Mouse (Mus musculus) spleen, postnatal 36 days (tissue): ENCODE data around the gene Mrpl43.

Experiments used
- DNase-seq, 2 experiments: peaks; one replicate each; pipeline ENCODE4 v3.0.0; 2022; ENCODE audit warnings: low spot score in 2 of 2, mixed read lengths in 1 of 2

The Mrpl43 gene

DNA sequence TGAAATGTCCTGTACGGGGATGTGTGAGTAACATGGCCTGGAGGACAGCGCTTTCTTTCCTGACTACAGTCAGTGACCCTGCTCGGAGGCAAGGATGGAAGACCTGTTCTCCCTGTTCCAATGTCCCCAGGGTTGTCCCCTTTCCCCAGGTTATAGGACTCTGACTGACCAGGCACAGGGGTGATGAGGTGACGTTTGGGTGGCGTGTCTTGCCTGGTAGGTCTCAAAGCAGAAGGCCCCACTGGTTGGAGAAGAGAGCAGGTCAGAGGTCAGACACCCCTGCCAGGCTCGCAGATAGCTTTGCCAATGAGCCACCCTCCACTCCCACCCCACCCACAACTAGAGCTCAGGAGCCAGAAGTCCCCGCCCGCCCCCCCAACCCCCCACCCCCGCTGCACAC, 23.3 kb upstream of the Mrpl43 start:
- DNase-seq = no peak

DNA sequence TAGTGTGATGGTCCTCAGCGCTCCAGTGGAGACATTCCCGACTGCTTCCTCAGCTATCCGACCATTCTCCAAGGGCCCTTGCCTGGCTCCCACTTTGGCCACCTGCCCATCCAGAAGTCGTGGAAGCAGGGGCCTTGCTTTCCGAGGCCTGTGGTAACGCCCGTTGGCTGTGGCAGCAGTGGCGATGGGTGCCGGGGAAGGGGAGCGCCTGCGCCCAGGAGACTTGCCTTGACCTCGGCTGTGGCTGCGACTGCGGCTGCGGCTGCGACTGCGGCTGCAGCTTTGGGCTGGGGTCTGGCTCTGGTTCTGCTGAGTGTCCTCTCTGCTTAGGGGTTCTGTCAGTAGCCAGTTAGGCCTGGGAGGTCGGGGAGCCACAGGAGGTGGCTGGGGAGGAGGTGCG, 22.5 kb upstream of the Mrpl43 start:
- no peak for DNase-seq

DNA sequence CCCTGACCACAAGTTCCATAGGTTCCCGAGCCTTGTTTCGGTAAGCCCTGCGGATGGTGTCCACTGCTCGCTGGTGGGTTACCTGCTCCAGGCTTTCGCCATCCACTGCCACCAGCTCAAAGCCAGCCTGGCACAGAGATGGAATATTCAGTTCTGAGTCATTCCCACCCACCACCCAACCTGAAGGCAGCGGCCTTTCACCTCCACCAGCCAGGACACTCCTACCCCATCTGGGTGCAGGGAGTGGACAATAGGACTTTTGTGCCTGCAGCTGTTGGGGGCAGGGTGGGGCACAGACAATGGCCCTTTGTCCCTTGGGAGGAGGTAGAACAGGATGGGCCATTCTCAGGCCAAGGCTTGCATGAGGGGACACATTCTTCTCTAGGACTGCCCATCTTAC, 21.6 kb upstream of the Mrpl43 start:
- DNase-seq = no peak

DNA sequence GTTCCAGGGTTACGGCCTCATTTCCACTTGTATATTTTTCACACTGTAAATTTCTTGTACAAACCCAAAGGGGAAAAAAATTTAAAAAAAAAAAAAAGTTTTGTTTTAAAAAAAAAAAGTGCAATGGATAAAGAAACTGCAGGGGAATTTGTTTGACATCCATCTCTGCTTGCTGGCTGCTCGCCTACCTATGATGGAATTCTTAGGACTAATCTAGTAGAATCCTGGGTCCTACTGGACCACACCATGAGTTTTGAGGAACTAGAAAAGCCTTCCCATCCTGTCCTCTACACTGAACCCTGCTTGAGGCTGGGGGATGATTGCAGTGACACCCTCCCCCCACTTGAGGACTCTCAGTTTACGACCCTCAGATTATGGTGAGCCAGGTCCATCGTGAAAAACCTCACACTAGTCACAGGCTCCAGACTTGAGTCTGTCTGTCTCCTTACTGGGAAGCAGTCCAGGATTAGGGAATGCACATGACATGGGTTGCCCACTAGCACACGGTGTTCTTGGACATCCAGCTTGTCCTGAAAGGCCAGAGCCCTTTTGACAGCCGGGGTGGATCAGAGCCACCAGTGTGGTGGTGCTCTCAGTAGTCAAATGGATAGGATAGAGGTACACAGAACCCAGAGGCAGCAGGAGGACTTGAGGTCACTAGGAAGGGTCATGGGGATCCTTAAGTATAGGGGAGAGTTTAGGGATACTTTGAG, 20.9 kb upstream of the Mrpl43 start:
- DNase-seq = no peak

DNA sequence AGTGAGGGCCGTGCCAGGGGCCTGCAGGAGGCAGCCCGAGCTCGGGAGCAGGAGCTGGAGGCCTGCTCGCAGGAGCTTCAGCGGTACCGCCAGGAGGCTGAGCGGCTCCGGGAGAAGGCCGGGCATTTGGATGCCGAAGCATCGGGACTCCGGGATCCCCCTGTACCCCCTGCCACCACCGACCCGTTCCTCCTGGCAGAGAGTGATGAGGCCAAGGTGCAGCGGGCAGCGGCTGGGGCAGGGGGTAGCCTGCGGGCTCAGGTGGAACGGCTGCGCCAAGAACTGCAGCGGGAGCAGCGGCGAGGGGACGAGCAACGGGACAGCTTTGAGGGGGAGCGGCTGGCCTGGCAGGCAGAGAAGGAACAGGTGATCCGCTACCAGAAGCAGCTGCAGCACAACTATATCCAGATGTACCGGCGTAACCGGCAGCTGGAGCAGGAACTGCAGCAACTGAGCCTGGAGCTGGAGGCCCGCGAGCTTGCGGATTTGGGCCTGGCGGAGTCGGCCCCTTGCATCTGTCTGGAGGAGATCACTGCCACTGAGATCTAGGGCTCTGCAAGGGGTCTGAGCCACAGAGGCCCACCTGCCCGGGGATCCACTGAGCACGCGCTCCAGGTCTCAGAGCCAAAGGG, 19.8 kb upstream of the Mrpl43 start:
- no peak for DNase-seq

DNA sequence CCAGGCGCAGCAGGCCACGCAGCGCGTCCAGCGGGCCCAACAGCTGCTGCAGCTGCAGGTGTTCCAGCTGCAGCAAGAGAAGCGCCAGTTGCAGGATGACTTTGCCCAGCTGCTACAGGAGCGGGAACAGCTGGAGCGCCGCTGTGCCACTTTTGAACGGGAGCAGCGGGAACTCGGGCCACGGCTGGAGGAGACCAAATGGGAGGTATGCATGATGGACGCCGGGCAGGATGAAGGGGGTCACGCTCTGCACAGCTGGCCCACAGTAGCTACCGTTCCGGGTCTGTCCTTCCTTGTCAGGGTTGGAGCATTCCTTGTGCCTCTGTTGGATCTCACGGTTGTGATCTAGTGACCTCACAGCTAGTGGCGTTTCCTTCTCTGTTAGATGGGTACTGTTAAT, 18.5 kb upstream of the Mrpl43 start:
- DNase-seq = no peak

DNA sequence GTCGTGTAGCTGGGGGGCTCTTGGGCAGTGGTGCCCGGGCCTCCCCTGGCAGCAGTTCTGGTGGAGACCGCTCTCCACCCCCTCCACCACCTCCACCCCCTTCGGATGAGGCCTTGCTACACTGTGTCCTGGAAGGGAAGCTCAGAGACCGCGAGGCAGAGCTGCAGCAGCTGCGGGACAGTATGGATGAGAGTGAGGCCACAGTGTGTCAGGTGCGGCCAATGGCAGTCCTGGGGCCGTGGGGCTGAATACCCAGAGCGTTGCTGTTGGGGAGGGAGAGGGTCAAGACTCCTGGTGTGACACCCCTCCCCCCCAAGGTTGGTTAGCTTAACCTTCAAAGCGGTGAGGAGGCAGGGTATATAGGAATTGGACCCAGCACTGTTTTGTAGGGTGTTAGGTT, 17.8 kb upstream of the Mrpl43 start:
- no peak for DNase-seq

DNA sequence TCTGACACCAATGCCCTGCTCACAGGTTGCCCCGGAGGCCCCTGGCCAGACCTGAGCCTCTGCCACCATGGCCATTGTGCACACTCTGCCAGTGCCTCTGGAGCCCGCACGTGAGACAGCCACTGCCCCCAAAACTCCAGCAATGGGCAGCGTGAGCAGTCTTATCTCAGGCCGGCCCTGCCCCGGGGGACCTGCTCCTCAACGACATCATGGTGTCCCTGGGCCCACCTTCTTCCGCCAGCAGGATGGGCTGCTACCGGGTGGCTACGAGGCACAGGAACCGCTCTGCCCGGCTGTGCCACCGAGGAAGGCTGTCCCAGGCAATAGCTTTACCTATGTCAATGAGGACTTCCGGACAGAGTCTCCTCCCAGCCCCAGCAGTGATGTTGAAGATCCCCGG, 15.1 kb upstream of the Mrpl43 start:
- DNase-seq = no peak

DNA sequence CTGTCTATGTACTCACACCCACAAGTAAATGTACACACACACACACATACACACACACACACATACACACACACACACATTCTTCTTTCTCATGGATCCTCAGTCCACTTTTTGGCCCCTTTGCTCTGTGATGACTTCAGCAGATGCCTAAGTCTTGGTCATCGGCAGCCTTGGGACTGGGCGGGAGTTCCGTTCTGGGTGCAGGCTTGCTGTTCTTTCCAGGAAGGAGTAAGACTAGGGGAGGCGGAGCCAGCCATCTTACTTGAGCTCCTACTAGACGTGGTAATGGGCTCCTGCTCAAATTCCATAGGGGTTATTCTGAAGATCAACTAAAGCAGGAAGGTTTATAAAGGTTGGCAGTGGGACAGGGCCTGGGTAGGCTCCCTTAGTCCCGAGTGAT, 14.1 kb upstream of the Mrpl43 start:
- DNase-seq = no peak

DNA sequence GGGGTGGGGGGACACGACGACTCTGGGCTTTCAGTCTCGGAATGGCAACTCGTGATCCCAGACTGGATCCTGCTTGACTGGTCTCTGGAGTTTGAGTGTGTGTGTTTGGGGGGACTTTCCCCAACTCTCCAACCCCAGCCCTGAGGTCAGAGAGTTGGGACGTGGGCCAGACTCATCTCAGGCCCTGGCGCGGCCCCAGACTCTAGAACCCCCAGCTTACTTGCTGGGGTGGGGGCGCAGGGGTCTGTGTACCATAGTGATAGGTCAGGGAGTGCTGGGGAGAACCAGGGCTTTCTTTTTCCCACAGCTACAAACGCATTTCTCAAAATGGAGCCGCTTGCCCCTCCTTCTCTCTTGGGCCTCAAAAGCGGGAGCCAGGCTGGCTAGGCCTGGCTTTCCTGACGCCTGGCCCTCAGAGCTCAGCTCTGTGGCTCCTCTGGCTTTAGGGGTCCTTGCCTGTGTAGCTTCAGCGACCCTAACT, 12.1 kb upstream of the Mrpl43 start:
- DNase-seq = no peak

DNA sequence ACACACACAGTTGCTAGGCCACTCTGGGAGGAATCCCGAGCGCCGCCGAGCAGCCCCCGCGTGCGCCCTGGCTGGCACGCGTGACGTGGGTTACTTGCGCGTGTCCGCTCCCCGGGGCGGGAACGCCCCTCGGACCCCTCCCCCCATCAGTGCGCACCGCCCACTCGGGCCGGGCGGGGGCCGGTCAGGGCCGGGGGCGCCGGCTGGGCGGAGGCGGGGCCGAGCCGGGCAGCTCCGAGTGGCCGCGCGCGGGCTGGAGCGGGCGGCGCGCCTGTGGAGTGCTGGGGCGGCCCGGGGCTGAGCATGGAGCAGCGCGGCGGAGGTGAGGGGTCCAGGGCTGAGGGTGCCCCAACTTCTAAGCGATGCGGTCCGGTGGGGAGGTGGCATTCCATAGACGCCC, 11.7 kb upstream of the Mrpl43 start:
- DNase-seq = peak; percentile 36 to 40

DNA sequence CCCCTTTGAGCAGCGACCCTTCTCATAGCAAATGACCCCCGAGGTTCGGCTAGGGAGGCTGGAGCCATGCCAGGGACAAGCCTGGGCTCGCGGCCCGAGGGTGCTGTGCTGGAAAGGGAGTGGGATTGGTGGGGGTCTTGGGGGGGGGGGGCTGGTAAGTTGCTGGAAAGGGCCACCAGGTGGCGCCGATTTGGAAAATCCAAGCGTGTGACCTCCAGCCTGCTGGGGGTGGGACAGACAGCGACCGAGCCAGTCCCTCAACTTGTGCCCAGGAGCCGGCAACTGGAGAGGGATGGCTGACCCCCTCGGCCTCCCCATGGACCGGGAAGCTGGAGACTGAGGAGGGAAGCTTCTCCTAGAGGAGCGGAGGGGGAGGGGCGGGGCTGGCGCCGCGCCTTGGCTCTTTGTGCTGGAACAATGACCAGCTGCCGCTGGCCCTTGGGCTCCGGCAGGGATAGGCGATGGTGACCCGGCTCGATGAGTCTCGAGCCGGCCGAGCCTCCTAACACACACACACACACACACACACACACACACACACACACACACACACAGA, 11.1 kb upstream of the Mrpl43 start:
- peak in 1 of 2 experiments; percentile 22 for DNase-seq

DNA sequence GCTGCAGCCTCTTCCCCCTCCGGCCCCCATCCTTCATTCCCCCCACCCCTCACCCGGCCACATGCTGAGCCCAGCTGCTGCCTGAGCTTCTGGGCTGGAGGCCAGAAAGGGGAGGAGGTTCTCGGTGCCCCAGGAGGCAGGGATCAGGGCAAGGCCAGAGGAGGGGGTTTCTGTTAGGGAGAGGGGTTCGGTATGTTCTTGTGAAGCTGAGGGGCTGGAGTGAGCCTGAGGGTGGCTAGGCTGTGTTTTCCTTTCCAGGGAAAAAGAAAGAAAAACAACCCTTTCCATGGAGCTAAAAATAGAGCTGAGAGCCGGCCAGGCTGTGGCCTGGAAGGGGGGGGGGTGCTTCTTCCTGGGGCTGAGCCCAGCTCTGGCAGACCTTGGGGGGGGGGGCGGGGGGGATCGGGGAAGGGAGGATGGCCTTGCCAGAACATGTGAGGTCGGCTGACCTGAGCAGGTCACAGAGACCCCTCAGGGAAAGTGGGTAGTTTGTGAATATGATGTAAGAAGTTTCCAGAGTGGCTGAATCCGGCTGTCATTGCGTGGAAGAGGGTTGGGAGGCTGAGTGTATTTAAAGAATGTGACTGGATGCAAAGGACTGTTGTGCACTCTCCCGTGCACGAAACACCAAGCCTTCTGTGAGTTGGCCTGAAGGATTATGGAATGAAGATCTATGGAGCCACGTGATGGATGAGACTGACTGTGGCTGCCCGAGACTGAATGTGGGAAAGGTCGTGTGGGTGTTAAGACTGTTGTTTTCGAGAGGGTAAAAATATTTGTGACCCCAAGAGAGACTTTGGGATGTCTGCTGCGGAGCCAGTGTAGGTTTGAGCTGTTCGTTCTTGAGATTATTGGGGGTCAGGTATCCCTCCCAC, 10.3 kb upstream of the Mrpl43 start:
- DNase-seq = peak in 1 of 2 experiments; percentile 41

DNA sequence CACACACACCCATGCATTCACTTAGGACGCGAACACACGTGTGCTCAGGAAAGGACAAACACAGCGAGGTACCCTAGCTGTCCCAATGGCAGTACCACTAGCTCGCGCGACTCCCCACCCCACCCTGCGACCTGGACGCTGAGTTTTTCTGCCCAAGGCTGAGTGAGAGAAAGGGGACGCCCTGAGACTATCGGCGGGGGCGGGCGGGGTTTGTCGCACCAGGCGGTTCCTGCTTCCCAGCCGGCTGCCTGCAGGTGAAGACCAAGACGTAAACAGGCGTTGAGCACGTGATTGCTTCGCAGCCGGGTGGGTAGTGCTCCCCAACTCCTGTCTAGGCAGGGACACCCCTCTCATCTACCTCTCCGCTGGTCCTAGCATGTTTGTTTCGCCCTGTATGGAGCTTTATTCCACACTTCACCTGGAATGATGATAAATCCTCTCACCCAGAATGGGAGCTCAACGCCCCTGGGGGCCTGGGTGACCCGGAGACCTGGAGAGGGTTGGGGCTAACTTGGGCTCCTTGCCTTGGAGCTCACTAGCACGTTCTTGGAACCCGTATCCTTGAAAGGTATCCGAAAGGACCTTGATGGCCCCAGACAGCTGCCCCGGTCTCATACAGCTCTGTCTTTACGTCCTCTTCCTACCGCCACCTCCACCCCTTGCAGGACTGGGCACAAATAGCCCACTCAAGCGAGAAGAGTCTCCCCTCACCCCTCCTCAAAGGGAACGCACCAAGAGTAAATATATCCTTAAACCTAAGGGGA, 9.5 kb upstream of the Mrpl43 start:
- peak; percentile 65 to 68 for DNase-seq

DNA sequence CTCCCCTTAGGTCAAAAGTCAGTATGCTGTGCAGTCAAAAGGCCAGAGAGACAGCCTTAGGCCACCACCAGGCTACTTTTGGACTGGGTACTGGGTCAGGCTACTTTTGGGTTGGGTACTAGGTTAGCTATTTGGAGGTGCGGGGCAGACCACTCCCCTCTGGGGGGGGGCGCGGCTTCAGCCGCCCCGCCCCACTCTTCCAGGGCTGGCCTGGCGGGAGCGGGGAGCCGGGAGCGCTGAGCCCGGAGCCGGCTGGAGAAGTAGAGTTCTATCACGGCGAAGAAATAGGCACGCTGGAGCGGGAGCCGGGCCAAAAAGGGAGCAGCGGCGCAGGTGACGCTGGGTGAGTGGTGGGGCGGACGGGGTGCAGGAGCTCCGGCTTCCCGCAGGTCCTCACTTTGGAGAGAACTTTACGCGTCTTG, 8.8 kb upstream of the Mrpl43 start:
- DNase-seq = no peak

DNA sequence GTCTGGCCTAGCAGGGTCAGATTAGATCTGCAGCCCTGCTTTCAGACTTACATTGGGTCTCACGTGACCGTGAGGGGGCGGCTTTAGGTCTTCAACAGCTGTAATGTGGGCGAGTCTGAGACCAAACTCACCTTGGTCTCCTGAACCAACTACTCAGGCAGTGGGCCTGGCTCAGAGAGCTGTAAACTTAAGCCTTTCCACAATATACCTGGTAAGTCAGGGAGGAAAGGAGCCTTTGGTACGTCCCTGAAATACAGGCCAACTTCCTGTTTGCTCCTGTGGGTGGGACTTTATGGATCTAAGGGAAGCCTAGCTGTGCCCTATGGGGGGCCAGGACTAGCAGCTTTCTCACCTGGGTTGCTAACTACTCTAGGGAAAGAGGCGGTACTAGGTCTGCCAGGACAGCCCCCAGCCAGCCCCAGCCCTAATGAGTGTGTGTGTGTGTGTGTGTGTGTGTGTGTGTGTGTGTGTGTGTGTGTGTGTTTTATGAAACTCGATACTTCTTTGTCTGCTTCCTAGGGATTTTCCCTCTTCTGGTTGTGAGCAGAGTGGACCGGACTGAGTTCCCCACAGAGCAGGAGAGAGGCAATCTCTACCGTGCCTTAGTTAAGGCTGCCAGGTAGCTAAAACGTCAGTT, 8.2 kb upstream of the Mrpl43 start, which contains the start of gene Lzts2:
TSS of gene Lzts2 (plus strand) at position 80 of the 637 bp plus-strand sequence.
- no peak for DNase-seq

DNA sequence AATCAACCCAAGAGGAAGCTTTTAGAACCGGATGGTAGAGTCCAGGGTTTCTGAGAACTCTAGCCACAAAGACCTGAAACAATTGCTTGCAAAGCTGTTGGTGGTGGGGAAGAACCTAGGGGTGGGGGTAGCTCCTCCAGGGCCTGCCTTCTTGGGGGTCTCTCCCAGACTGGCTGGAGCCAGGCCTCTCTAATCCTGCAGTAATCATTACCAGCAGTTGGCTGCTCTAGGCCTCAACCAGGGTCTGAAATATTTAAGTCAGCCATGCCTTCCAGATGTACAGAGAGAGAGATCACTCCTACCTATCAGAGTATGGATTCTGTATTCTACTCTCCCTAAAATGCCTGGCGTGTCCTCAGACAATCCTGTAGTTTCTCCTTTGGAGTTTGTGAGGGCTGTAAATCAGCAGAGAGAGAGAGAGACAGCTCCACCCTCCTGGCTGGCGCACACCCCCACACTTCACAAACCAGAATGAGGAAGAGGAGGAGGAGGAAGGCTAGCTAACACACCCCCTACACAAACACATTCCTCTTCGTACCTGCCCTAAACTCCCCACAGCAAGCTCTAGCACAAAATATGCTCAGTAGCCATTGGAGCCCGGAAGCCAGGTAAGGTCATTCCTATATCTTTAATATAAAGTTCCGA, 7.5 kb upstream of the Mrpl43 start:
- no peak for DNase-seq

DNA sequence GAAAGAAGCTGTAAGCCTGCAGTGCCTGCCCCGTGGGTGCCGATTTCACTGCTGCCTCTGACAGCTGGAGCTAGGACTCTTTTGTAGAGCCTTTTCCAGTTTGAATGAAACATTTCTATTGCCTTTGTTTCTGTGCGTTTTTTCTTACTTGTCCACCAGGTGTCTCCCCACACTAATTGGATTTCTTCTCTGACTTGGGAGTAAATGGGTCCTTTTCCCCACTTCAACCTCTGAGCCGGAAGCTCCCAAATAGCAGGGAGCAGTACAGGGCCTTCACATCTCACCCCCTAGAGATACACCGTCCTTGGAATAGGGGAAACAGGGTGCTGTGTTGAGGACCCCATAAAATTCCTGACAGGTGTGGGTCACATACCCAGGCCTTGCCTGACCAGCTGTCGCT, 6.4 kb upstream of the Mrpl43 start:
- DNase-seq = no peak

DNA sequence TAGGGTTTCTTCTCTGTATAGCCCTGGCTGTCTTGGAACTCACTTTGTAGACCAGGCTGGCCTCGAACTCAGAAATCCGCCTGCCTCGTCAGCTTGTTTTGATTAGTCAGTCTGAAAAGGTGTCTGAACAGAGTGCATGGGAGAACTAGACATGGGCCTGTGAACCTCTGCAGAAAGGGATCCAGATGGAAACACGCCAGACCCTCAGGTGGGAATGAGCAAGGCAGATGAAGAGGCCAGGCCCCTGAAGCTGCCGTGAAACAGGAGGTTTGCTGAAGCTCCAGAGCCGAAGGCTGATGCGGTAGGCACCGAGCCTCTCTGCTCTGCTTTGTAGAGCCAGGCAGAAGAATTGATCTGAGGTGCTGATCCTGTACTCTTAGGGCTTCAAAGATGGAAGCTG, 6.0 kb upstream of the Mrpl43 start:
- DNase-seq = no peak

DNA sequence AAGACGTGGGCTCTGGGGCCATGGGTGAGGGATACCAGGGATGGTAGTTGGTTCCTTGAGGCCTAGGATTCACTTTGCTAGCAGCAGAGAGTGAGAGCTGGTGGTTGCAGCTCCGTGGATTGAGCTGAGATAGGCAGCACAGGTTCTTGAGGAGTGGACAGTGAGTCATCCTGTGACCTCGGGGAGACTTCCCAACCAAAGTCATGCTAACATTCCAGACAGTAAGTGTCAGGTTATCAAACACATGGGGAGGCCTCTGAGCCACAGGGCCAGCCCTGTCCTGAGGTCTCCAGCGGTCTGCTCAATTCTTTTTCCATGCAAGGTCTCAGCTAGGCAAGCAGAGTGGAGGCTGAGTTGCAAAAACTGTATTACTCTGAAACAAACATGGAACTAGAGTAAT, 4.4 kb upstream of the Mrpl43 start:
- no peak for DNase-seq
